Mouse (Mus musculus) monocyte, adult 5-6 weeks (primary cell): ENCODE measurements around the gene 9430015G10Rik. TPM values are rescaled to one million over a fixed set of nuclear protein-coding genes. Genes with fewer than 3 reads are reported as not detected.

ENCODE experiments used
- ATAC-seq: fragments of 153-309, 156-312 bp; replicated peaks from 2 replicates; pipeline ENCODE4 v1.8.0; 2017; ENCODE audit warnings: mild to moderate bottlenecking; ENCODE audit not compliant: low TSS enrichment, insufficient number of reproducible peaks, severe bottlenecking, poor library complexity, low FRiP score
- total RNA-seq: library from RNA; stranded (forward); fragments of 200-1000, 200-491, 200-594 nt; gene quantifications from 3 replicates; pipeline ENCODE4 v1.2.3, GENCODE M21; 2017

Gene 9430015G10Rik
- total RNA-seq, 1 experiment from 2014 or later, result 15.4 TPM

DNA sequence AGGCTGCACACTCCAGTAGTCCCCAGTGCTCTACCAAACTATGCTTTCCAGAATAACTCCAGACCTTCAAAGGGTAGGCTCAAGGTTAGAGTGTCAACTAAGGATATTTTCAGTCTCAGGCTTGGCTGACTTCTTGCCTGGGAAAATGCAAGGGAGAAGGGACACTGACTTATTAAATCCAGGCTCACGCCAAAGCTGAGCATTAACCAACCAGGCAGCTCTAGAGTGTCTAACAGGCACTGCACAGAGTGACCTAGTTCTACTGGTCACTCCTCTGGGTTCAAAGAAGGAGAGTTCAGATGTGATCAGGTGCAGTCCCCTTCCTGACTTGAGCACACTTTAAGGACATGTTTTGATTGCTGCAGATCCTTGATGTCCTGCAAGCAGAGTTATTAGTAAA, 17.0 kb upstream of the 9430015G10Rik start:
- no peak for ATAC-seq

DNA sequence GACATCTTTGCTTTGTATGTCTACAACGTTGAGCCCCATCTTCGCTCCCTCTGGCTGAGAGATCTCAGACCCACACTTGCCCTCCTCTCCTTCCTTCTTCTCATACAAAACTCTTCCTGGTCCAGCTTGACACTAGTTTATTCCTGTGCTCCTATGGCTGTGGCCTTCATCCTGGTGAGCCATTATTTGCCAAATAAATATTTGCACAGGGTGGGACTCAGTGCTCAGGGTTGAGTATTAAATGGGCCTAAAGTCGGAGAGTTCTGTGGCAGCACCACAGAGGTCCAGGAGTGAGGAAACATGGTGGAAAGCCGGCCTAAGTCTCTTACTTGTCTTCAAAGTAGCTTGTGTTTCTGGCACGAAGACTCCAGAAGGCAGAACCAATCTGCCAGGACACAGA, 16.0 kb upstream of the 9430015G10Rik start:
- no peak for ATAC-seq

DNA sequence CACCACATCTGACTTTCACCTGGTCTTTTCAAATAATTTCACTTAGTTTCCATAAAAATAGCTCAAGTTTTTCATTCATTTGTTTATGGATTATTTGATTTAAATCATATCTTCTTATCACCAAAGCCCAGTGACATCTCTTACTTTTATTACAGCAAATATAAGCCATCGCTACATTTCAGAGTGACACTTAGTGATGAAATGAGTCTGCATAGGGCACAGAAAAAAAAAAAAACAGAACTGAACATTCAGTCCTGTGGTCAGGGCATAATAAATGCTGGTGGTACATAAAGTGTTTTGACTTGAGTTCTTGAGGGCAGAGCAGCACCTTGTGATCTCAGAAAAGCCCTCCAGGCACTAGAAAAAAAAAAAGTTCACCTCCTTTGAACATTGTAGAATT, 13.6 kb upstream of the 9430015G10Rik start:
- ATAC-seq, result no peak

DNA sequence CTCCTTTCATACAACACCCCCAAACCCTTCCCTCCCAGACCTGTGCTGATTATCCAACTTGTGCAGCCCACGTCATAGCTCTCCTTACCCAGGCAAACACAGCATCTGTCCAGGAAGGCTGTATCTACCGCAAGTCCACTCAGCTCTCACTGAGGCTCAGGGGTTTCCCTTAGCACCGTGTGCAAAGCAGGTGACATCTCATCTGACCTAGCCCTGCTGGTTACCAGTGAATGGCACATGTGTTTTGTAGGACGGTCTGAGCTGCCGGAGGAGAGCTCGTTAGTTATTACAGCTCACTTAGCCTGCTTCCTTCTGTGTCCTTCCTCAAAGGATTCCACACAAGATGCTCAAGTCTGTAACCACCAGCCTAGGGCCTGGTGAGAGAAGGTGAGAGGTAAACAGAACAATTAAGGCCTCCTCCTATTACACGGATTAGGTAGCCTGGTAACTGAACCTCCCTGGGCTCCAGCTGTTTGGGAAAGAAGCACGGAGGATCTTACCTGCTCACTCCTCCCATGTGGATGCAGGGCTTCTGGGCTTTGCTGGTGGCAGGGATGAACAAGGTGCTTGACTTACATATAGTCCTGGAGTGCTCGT, 11.9 kb upstream of the 9430015G10Rik start:
- ATAC-seq, result no peak

DNA sequence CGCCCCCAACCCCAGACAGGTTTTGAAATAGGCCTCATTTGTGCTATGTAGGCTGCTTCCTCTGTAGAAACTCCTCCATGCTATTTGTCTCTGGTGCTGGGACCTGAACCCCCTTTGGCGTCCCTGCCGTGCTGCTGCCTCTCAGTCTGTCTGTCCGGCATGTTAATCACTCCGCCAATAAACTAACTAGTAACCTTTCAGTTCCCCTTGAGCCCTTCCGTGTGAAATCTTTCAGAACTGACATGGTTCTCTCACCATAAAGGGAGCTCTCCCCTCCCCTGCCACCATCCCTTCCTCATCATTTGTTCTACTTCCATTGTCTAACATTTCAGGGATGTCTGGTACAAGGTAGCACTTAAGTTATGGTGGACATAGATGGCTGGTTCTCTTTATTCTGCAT, 10.4 kb upstream of the 9430015G10Rik start:
- ATAC-seq, result no peak

DNA sequence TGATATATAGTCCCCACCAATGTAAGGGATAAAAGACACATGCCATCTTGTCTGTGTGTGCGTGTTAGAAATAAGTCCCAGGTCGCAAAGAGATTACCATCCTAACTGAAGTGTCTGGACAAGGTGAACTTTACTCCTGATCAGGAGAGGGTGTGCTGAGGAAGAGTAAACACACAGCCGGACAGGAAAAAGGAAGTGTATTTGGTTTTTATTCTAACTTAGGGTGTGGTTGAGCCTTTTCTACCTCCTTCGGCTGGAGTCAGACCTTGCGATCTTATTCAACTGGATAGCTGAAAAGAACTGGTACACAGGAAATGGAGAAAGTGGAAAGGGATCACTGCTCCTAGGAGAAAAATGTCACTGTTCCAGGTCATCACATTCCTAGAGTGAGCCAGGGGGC, 9.3 kb upstream of the 9430015G10Rik start:
- ATAC-seq, result no peak

DNA sequence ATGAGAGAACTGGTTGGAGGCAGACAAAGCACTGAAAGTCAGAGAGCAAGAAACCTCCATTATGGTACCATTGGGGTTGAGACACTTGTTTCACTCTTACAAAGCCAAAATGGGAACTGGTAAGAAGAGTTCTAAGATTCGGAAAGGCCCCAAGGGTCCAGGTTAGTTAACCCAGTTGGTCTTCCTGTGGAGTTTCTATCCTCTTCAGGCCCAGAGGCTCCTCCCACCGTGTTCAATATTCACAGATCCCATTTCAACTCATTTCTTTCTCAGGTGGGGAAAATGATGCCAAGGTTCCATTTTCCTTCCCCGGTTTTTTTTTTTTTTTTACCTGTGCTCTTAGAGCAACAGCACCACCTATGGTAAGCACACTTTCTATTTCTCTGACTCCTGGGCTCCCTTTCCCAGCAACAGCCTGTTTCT, 8.3 kb upstream of the 9430015G10Rik start:
- no peak for ATAC-seq

DNA sequence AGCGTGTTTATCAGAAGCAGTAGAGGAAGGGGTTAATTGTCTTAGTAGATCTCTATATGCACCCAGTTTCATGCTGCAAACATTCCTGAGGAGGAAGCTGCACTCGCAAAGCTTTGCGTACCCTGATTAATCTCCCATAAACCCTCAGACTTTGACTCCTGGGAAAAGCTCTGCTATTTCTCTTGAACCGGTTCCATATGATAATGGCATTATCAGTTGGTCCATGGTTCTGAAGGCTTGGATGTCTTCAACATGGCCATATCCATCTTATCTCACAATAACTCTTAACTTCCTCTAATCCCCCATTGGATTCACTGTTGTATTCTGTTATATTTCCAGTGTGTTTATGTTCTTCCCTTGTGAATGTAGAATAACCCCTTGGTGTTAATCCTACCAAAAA, 6.4 kb upstream of the 9430015G10Rik start:
- ATAC-seq, result no peak

DNA sequence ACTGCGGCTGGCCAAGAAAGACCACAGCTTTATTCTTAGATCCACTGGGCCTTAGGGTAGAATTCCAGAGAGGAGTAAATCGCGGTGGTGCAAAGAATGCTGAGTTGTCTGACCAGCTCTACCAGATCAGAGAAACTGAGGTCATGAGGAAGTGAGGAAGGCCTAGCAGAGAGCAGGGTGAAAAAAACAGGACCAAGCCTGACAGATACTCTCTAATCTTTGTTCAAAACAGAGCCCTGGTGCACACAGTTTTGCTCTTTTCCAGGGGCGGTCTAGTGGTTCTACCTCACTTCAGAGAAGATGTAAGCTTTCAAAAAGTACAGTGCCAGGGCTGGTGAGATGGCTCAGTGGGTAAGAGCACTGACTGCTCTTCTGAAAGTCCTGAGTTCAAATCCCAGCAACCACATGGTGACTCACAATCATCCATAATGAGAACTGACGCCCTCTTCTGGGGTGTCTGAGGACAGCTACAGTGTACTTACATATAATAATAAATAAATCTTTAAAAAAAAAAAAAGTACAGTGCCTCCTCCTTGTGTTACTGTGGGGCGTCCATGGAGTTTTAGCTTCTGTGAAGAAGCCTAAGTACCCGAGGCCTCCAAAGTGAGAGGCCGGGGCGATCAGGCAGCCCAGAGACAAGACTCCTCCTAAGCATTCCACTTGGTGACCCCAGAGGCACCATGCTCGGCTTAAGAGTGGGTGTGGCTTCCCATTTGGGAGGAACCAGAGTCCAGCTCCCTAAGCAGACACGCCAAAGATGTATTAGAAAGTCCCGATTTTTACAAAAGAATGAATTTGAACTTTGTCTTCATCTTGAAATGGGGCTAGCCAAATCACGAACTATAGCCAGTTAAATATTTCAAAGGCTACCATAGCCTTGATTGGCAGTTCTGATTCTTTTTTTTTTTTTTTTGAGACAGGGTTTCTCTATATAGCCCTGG, 906 bp upstream of the 9430015G10Rik start:
- no peak for ATAC-seq

DNA sequence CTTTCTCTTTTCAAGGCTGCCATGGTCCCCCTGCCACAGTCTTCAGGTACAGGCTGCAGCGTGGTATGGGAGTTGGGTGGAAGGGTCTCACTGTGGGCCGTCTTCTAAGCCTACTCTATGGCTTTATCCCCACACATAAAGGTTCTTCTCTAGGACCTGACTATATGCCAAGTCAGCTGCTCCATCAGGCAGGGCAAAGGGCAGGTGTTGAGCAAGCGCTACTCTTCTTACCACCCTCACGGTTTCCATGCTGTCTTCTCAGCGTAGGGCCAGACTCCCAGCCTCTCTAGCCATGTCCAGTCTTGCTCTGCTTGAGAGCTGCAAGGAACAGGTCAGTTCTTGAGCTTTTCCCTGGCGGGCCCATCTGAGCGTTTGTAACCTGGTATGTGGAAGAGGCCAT, 14.3 kb downstream of the 9430015G10Rik start:
- ATAC-seq, result no peak

DNA sequence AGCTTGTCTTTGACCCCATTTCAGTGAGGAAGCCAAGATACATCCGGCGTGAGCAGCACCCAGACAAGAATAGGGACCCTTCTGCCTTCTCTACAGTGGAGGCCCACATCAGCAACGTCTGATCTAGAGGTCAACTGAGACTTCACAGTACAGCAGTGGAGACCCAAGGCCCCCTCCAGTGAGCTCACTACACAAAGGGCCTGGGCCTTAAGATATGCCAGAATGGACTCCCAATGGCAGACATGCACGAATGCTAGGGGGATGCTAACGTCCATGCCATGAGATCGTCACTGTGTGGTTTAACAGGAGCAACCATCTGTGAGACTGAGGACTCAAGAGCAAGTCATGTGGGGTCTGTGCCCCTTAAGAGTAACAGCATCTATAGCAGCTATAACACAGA, 15.6 kb downstream of the 9430015G10Rik start:
- ATAC-seq, result no peak

DNA sequence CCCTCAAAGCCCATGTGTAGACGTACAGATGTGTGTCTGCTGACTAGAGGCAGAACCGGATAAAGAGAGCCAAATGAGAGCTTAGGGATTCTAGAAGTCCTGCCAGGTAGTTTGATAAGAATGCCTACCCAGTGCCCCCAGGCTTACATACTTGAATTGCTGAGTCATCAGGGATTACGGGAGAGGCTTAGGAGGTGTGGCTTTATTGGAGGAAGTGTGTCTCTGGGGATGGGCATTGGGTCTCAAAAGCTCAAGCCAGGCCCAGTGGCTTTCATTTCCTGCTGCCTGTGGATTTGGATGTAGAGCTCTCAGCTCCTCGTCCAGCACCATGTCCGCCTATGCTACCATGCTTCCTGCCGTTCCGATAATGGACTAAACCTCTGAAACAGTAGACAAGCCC, 17.1 kb downstream of the 9430015G10Rik start:
- ATAC-seq, result no peak

DNA sequence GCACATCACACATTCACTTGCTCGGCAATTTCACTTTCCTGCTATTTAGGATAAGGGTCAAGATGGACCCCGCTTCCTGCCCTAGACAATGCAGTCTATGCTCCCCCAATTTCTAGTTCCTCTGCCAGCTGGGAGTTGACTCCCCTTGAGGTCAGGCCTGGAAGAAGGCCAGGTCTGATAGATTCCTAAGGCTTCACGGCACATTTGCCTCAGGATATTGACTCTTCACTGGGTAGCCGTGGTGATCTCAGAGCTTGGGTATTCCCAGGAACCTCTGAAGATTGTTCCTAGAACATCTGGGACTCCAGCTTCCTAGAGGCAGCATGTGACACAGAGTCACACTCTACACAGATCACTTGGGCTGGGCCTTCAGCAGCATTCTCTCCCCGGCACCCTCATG, 19.0 kb downstream of the 9430015G10Rik start:
- no peak for ATAC-seq

DNA sequence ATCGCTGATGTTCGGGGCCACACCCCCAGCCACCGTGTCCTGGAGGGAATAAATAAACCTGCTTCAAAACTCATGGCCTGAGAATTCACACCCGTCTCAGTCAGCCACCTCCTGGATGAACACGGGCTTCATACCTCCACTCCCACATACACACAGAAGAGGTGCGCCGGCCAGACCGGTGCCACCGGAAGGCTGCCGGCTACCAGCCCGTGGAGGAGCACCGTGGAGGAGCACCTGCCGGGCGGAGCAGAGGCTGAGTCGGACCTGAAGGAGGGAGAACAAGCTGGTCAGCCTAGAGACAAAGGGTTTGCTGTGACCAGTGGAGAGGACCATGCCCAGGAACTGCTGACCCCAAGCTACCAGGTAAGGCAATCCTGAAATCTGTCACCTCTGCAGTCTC, 20.7 kb downstream of the 9430015G10Rik start, which contains the start of gene Rnf223:
TSS of gene Rnf223 (plus strand) at position 78 of the 400 bp plus-strand sequence.
- no peak for ATAC-seq

DNA sequence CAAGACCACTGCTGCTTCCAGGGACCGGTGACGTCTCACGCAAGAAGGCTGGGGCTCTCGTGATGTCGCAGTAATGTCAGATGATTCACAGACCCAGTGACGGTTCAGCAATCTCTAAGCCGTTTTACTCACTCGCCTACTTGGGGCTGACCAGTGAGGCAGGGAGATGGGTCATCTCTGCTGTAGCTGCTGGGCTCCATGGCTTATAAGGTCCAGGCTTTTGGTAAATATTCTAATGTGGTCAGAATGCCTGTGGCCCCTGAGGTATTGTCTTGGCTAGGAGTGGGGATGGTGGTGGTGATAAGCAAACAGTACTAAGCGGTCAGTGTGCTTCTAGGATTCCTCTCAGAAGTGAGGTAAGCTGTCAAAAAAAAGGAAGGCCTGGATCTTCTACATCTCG, 21.2 kb downstream of the 9430015G10Rik start:
- no peak for ATAC-seq

DNA sequence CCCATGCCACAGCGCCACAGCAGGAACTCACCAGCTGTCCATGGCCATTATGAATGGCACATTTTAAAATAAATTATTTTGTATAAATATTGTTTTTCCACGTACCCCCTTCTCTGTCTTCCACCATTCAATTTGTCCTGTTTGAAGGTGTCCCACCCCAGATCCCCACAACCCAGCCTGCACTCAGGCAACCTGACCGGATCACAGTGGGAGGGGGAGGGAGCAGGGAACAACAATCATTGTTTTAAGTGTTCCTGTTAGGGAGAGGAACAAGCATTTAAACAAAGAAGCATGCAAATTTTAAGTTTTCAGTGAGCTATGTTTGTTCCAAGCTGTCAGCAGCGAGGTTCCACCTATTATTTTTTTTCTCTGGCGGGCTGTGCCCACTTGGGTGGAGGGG, 23.6 kb downstream of the 9430015G10Rik start:
- ATAC-seq, result no peak

DNA sequence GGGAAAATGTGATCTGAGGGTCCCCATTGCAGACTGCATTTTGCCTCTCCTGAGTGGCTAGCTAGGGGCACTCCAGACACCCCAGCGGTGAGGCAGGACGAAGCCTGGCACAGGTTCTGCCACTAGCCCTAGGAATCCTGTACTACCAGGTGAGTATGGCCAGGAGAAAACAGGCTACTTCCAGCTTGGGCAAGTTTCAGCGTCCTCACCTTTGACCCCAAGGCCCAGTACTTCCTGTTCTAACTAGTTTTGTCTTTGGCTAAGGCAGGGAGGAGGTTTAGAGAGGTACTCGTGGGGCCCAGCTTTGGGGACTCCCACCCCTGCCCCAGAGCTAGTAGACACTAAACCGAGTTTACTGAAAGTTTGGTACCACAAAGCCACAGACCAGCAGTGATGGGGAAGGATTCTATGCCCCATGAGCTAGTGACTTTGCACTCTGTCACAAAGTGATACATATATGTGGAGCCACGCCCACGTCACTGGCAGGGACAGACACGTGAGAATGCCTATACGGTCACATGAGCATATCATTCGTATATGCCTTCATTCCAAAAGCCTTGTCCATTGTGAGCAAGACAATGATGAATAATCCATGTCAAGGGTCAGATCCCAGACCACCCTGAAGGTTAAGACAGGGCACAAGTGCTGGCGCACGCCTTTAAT, 24.3 kb downstream of the 9430015G10Rik start:
- ATAC-seq, result no peak

DNA sequence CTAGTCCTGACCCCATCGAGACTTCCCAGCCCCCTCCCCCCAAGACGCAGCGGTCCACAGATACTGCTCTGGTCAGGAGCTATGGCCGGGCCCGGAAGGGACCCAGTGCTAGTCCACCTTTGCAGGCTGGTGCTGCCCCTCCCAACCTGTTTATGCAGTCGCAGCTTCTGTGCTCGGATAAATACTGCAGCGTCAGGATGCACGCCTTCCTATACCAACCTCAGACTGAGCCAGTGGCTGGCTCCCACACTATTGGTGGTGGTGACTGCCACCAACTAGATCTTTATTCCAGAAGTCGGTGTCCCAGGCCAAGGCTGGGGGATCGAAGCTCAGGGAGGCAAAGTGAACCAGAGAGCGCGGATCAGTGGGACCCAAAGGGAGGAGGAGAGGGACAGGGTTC, 25.3 kb downstream of the 9430015G10Rik start:
- ATAC-seq, result no peak

DNA sequence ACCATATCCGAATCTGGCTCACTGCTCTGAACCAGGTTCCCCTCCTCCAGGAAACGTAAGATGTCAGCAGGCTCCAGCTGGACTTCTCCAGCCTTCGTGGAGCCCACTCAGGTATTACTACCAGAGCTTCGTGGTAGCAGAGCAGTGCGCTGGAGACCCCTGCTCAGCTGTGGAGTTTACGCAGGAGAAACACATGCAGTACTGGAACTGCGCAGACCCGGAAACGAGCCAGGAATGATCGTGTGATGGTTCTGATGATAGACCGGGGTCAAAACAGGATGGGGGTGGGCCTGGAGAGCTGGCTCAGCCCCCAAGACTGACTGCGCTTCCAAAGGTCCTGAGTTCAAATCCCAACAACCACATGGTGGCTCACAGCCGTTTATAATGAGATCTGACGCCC, 26.0 kb downstream of the 9430015G10Rik start:
- no peak for ATAC-seq
